Comparison of ENCODE assay signal across 8 mouse cellular contexts in the genomic region with DNA sequence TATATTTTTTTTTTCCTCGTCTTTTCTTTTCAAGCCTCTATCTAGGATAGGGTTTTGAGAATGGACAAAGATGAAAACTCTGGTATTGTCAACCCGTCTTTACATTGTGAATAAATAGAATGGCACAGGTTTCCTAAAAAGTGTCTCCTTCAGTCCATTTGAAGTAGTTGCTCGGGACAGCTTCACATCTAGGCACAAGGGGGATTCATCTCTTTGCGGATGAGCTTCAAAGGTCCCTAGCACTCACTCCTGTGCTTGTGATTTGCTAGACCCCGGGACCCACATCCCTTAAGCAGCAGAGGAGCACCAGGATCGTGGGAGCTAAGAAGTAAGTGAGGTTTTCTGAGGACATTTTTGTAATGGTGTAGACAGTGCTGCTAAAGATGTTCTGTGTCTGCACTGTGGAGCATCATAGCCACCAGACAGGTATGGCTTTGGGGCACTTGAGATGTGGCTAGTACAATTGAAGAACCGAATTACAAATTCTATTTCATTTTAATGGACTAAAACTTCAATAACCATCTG. TPM values are rescaled to one million over a fixed set of nuclear protein-coding genes. Genes with fewer than 3 reads are reported as not detected.
DNase-seq lines count a peak whose midpoint lies in the region; ATAC-seq and TF ChIP-seq lines count a peak whose summit lies in the region.

No protein-coding gene starts in this region.

- no peak for ATAC-seq in heart, embryonic 16.5 days (replicated peaks; ENCODE audit: extremely low read depth, insufficient read depth, low FRiP score)
- peak; percentile 26; the same call in 1 of the 2 replicates for ATAC-seq in erythroid progenitor cell, adult 5-6 weeks (replicated peaks; ENCODE audit: low FRiP score, poor library complexity, severe bottlenecking)
- no peak for ATAC-seq in liver, embryonic 14.5 days (ENCODE audit: insufficient read depth)

- DNase-seq in heart, adult 18-20 months: no peak
- DNase-seq in ES-CJ7 (ENCODE audit: low read depth, low spot score): peak; percentile 31
- DNase-seq in liver, embryonic 14.5 days (ENCODE audit: low read depth in 3 of 3, low spot score in 3 of 3): no peak
- DNase-seq in thymus, postnatal 4 days: peak; percentile 12
- no peak for DNase-seq in gastrocnemius, postnatal 36 days
- no peak for DNase-seq in layer of hippocampus, postnatal 25 days (ENCODE audit: extremely low spot score in 1 of 2, low spot score in 1 of 2)

- no peak for TF ChIP-seq CTCF in liver, embryonic 14.5 days (IDR thresholded peaks at IDR 0.05; ENCODE audit: low read depth)

- no peak overlapping the region for H3K27ac ChIP-seq in heart, embryonic 16.5 days (ENCODE audit: low read length)
- H3K27ac ChIP-seq in liver, embryonic 14.5 days: peak overlapping the region; percentile 28; the same call in 1 of the 2 replicates

- 11% methylated on average over 7 of the region's 7 CpGs for WGBS in heart, embryonic 16.5 days
- 7% methylated on average over 7 of the region's 7 CpGs for WGBS in liver, embryonic 14.5 days (ENCODE audit: insufficient replicate concordance)

- no peak for TF ChIP-seq EP300 in liver, embryonic 14.5 days (IDR thresholded peaks at IDR 0.05; ENCODE audit: low read depth)

- no peaks in the 10 kb centered on the region for H3K27me3 ChIP-seq in heart, embryonic 16.5 days (ENCODE audit: control insufficient read depth, insufficient read depth, low read length)
- no peaks in the 10 kb centered on the region for H3K27me3 ChIP-seq in liver, embryonic 14.5 days (ENCODE audit: control insufficient read depth, insufficient read depth, low read length)

- peaks cover 12% of the 10 kb centered on the region for H3K4me1 ChIP-seq in heart, embryonic 16.5 days (ENCODE audit: control insufficient read depth, insufficient read depth, low read length)
- peaks cover 0 to 10% of the 10 kb centered on the region in 2 experiments; a peak in 3 of 4 replicates for H3K4me1 ChIP-seq in liver, embryonic 14.5 days (replicated peaks; ENCODE audit: control insufficient read depth in 2 of 2, insufficient read depth in 2 of 2, low read length in 1 of 2)

- no peaks in the 10 kb centered on the region for H3K36me3 ChIP-seq in heart, embryonic 16.5 days (ENCODE audit: control insufficient read depth, insufficient read depth)
- H3K36me3 ChIP-seq in liver, embryonic 14.5 days (replicated peaks; ENCODE audit: control insufficient read depth, insufficient read depth, low read depth): no peaks in the 10 kb centered on the region

- peak overlapping the region; percentile 87 for H3K4me2 ChIP-seq in heart, embryonic 16.5 days (ENCODE audit: low read depth, low read length)
- peak overlapping the region; percentile 81 for H3K4me2 ChIP-seq in liver, embryonic 14.5 days (ENCODE audit: low read depth)

- H3K9ac ChIP-seq in heart, embryonic 16.5 days (ENCODE audit: low read length): peak overlapping the region; percentile 78
- H3K9ac ChIP-seq in liver, embryonic 14.5 days (replicated peaks): peak overlapping the region; percentile 73

- intact Hi-C loops in gastrocnemius, postnatal 36 days (cut with DNase I): no loop called here

- H3K9me3 ChIP-seq in heart, embryonic 16.5 days (replicated peaks; ENCODE audit: control insufficient read depth, low read length): no peaks in the 10 kb centered on the region
- no peaks in the 10 kb centered on the region for H3K9me3 ChIP-seq in liver, embryonic 14.5 days (ENCODE audit: control insufficient read depth, low read length)

- peak overlapping the region; percentile 69 for H3K4me3 ChIP-seq in heart, embryonic 16.5 days (ENCODE audit: low read length)
- peak overlapping the region; percentile 67 to 86 for H3K4me3 ChIP-seq in liver, embryonic 14.5 days (ENCODE audit: insufficient read depth in 1 of 2, low read depth in 2 of 2, low read length in 2 of 2)

RNA-seq across cellular contexts. Expression of a gene that starts 0.7 kb away (rescaled TPM):
- polyA plus RNA-seq in heart, embryonic 16.5 days (2015; fragmentation: Nextera tagmentation; extraction: Ambion mirVana): 41.3 and 43.0 TPM in 2 replicates
- total RNA-seq in heart, adult 18-20 months (2021): 10 to 100 TPM; 22.9 to 23.1 TPM
- total RNA-seq in erythroid progenitor cell, adult 5-6 weeks (2015; ENCODE audit: low replicate concordance): 4.7 and 12.6 TPM in 2 replicates
- 14.2 and 33.2 TPM in 2 replicates for total RNA-seq in erythroid progenitor cell, adult 5-6 weeks (2017; ENCODE audit: low replicate concordance)
- polyA plus RNA-seq in liver, embryonic 14.5 days (2012; rRNA removed): 5.8 and 8.2 TPM in 2 replicates
- 8.9 and 10.8 TPM in 2 replicates for polyA plus RNA-seq in liver, embryonic 14.5 days (2014; fragmentation: Nextera tagmentation; extraction: Ambion mirVana)
- total RNA-seq in gastrocnemius, postnatal 36 days (2021): 10 to 100 TPM in 1 of 2 experiments, 1 to 10 TPM in 1; 9.7 to 13.1 TPM
- total RNA-seq in layer of hippocampus, postnatal 25 days (2021): 10 to 100 TPM; 43.5 to 43.9 TPM

RNA-seq across cellular contexts. Expression of a gene that starts 32.6 kb away (rescaled TPM):
- polyA plus RNA-seq in heart, embryonic 16.5 days (2015; fragmentation: Nextera tagmentation; extraction: Ambion mirVana): not detected in 2 replicates
- total RNA-seq in heart, adult 18-20 months (2021): not detected
- not detected in 2 replicates for total RNA-seq in erythroid progenitor cell, adult 5-6 weeks (2015; ENCODE audit: low replicate concordance)
- total RNA-seq in erythroid progenitor cell, adult 5-6 weeks (2017; ENCODE audit: low replicate concordance): not detected in 2 replicates
- polyA plus RNA-seq in liver, embryonic 14.5 days (2012; rRNA removed): 0.02 TPM in 1 of 2 replicates, not detected in the other
- not detected in 2 replicates for polyA plus RNA-seq in liver, embryonic 14.5 days (2014; fragmentation: Nextera tagmentation; extraction: Ambion mirVana)
- total RNA-seq in gastrocnemius, postnatal 36 days (2021): not detected
- total RNA-seq in layer of hippocampus, postnatal 25 days (2021): under 1 TPM in 1 of 2 experiments, not detected in 1; 0.21 TPM

RNA-seq across cellular contexts. Expression of a gene that starts 41.6 kb away (rescaled TPM):
- polyA plus RNA-seq in heart, embryonic 16.5 days (2015; fragmentation: Nextera tagmentation; extraction: Ambion mirVana): 39.8 and 42.9 TPM in 2 replicates
- 10 to 100 TPM; 25.4 to 26.0 TPM for total RNA-seq in heart, adult 18-20 months (2021)
- total RNA-seq in erythroid progenitor cell, adult 5-6 weeks (2015; ENCODE audit: low replicate concordance): 1.3 and 6.1 TPM in 2 replicates
- 1.4 TPM in 1 of 2 replicates, not detected in the other for total RNA-seq in erythroid progenitor cell, adult 5-6 weeks (2017; ENCODE audit: low replicate concordance)
- polyA plus RNA-seq in liver, embryonic 14.5 days (2012; rRNA removed): 5.9 and 7.3 TPM in 2 replicates
- 16.8 and 17.0 TPM in 2 replicates for polyA plus RNA-seq in liver, embryonic 14.5 days (2014; fragmentation: Nextera tagmentation; extraction: Ambion mirVana)
- 10 to 100 TPM; 14.9 to 17.5 TPM for total RNA-seq in gastrocnemius, postnatal 36 days (2021)
- total RNA-seq in layer of hippocampus, postnatal 25 days (2021): 10 to 100 TPM; 31.8 to 34.1 TPM

Comparison
In these comparisons a context has a peak if more than half of its experiments do, and no peak if none do; other contexts are left out.
1. DNase-seq: peak in ES-CJ7 (single experiment) and thymus, postnatal 4 days (single experiment); none in heart, adult 18-20 months (0 of 2), liver, embryonic 14.5 days (0 of 3), gastrocnemius, postnatal 36 days (0 of 2) and layer of hippocampus, postnatal 25 days (0 of 2).